Mouse (Mus musculus) neural tube, embryonic 15.5 days (tissue): Measurements from ENCODE around the gene Gm5269. TPM values are rescaled to one million over a fixed set of nuclear protein-coding genes. Genes with fewer than 3 reads are reported as not detected.

Experiments
- ATAC-seq: fragments of 200-750 bp; cut with Nextera tagmentation; 2 replicates; pipeline ENCODE4 v1.8.0; 2017; ENCODE audit warnings: mild to moderate bottlenecking, moderate TSS enrichment, moderate library complexity; ENCODE audit not compliant: low FRiP score
- H3K27ac ChIP-seq: fragments of 300-500 bp; sonication (generic); replicated peaks from 2 replicates; pipeline ENCODE4 v1.5.1; 2015; ENCODE audit warnings: mild to moderate bottlenecking, inconsistent platforms
- H3K27me3 ChIP-seq: fragments of 300-500 bp; sonication (generic); replicated peaks from 2 replicates; pipeline ENCODE4 v1.6.1; 2015; ENCODE audit warnings: inconsistent platforms
- H3K36me3 ChIP-seq: fragments of 300-500 bp; sonication (generic); 2 replicates; pipeline ENCODE4 v1.6.1; 2015; ENCODE audit warnings: inconsistent platforms
- H3K4me1 ChIP-seq: fragments of 300-500 bp; sonication (generic); 2 replicates; pipeline ENCODE4 v1.6.1; 2015; ENCODE audit warnings: inconsistent platforms
- H3K4me2 ChIP-seq: fragments of 300-500 bp; sonication (generic); 2 replicates; pipeline ENCODE4 v1.6.1; 2015; ENCODE audit warnings: inconsistent platforms, mild to moderate bottlenecking, moderate library complexity
- H3K4me3 ChIP-seq: fragments of 300-500 bp; sonication (generic); replicated peaks from 2 replicates; pipeline ENCODE4 v1.5.1; 2015; ENCODE audit warnings: mild to moderate bottlenecking, inconsistent platforms
- H3K9ac ChIP-seq: fragments of 300-500 bp; sonication (generic); replicated peaks from 2 replicates; pipeline ENCODE4 v1.6.1; 2015; ENCODE audit warnings: mild to moderate bottlenecking, inconsistent platforms
- H3K9me3 ChIP-seq: fragments of 300-500 bp; sonication (generic); replicated peaks from 2 replicates; pipeline ENCODE4 v1.6.1; 2016; ENCODE audit warnings: inconsistent platforms
- WGBS: fragments of 180-500 bp; shearing (Covaris S2); methylation state at CpG from one replicate; pipeline ENCODE4 v1.1.7; 2015; ENCODE audit warnings: mixed read lengths; 5-methylcytosine and 5-hydroxymethylcytosine counted together
- polyA plus RNA-seq: library from polyadenylated mRNA; unstranded; fragments of >200 nt; fragmentation: Nextera tagmentation; extraction: Ambion mirVana; gene quantifications from 2 replicates; pipeline ENCODE4 v1.2.1, GENCODE M21; 2015

Gm5269 gene
- polyA plus RNA-seq, 1 experiment from 2014 or later = not detected

DNA sequence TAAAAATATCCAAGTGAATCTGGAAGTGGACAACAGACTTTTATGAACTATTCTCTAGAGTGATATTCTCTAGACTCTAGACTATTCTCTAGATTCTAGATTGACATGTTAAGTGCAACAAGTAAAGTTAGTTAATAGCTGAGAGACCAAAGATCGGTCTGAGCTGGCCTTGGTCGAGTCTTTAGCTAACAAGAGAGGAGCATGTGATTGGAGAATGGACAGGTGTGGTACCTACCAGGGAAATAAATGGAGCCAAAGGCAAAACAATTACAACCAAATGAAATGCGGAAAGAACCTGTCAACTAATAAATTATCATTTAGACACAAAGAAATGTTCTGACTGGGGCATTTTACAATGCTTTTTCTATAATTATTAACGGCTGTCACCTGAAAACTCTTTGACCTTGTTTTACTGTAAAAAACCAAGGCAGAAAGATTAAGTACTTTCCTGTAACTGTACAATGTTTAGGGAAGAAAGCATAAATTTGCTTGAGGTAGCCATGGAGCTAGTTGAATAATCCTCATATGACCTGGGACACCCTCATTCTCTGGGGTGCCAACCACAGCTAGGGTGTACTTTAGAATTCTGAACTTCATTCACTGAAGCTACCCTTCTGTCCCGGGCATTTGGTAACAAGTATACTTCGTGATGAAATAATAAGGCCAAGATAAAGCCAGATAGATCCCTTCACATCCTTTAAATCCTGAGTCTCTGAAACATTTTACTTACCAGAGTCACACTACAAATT lies 13.4 kb downstream of the Gm5269 start:
- Histone ChIP-seq H3K4me1 (no peaks in the 10 kb centered on the region), H3K4me2 (no peak overlapping the region), H3K4me3 (no peak overlapping the region), H3K36me3 (no peaks in the 10 kb centered on the region), H3K27me3 (no peaks in the 10 kb centered on the region), H3K27ac (no peak overlapping the region), H3K9ac (no peak overlapping the region), H3K9me3 (no peaks in the 10 kb centered on the region)
- no peak for ATAC-seq
- WGBS = 91% methylated on average over 6 of the region's 6 CpGs

DNA sequence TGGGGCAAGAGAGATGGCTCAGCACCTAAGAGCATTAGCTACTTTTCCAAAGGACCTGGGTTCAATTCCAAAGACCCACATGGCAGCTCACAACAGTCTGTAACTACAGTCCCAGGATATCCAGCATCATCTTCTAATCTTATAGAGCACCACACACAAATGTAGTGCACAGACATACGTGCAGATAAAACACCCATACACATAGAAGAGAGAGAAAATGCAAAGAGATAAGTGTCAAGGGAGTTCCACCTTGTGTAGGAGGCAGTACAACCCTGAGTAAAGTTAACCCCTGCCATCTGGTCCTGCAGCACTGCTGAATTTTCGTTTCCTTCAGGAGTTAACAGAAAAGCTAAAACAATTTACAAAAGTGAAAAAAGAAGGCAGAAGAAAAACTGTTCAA lies 14.4 kb downstream of the Gm5269 start:
- H3K4me3 ChIP-seq = no peak overlapping the region
- H3K4me2 ChIP-seq = no peak overlapping the region
- H3K36me3 ChIP-seq = no peaks in the 10 kb centered on the region
- H3K9ac ChIP-seq = no peak overlapping the region
- H3K27ac ChIP-seq = no peak overlapping the region
- ATAC-seq = no peak
- H3K4me1 ChIP-seq = no peaks in the 10 kb centered on the region
- no peaks in the 10 kb centered on the region for H3K27me3 ChIP-seq
- 80% methylated on average over 2 of the region's 2 CpGs for WGBS
- no peaks in the 10 kb centered on the region for H3K9me3 ChIP-seq

DNA sequence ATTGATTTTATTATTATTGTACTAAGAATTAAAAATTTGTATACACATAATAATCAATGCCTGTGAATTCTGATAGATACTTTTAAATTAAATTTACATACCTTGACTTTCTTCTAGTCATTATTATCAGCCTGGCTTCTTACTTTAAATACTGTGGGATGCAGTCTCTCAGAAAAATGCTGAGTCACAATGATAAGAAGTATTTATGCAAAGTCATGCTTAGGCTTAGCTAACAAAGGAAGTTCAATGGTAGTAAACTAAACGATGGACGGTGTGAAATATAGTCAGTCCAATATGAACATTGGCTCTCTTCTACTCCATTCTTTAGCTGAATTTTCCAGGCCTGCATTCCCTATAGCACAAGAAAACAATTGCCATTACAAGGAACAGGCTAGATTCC lies 16.8 kb downstream of the Gm5269 start:
- Histone ChIP-seq H3K9ac (no peak overlapping the region), H3K9me3 (no peaks in the 10 kb centered on the region), H3K4me2 (no peak overlapping the region), H3K27ac (no peak overlapping the region), H3K27me3 (no peaks in the 10 kb centered on the region), H3K4me3 (no peak overlapping the region), H3K36me3 (no peaks in the 10 kb centered on the region), H3K4me1 (no peaks in the 10 kb centered on the region)
- ATAC-seq = no peak
- WGBS = 89% methylated on average over 2 of the region's 2 CpGs

DNA sequence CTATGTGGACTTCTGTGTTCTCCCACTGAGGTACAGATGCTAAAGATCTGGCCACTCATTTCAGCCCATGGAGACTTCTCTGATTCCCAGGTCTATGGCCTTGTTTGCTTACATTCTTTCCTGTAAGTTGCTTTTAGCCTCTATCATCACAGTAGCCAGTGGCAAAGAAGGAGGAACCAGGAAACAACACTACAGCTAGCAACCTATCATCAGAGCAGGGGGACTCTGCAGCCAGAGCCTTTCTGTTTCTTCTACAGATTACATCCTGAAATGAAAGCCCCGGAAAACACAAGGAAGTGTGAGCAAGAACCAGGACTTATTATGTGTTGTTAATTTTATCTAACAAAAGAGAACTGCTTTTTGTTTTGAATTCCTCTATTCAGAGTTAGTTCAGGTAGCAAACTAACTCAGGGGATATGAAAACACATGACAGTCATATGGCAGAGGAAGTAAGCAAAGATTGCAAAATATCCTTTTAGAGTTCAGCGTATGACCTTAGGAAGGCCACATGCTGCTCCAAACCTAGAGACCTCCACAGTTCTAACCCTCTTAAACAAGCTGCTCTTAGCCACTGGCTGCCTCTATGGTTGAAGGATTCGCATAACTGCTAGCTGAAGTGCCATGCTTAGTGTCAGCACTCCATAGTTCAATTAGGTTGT lies 21.5 kb downstream of the Gm5269 start:
- no peak overlapping the region for H3K27ac ChIP-seq
- H3K4me3 ChIP-seq = no peak overlapping the region
- ATAC-seq = no peak
- no peak overlapping the region for H3K4me2 ChIP-seq
- H3K4me1 ChIP-seq = no peaks in the 10 kb centered on the region; the same call in 1 of the 2 replicates
- no peaks in the 10 kb centered on the region for H3K36me3 ChIP-seq
- H3K9ac ChIP-seq = no peak overlapping the region
- WGBS = 88% methylated on average over 3 of the region's 3 CpGs
- no peaks in the 10 kb centered on the region for H3K9me3 ChIP-seq
- no peaks in the 10 kb centered on the region for H3K27me3 ChIP-seq

DNA sequence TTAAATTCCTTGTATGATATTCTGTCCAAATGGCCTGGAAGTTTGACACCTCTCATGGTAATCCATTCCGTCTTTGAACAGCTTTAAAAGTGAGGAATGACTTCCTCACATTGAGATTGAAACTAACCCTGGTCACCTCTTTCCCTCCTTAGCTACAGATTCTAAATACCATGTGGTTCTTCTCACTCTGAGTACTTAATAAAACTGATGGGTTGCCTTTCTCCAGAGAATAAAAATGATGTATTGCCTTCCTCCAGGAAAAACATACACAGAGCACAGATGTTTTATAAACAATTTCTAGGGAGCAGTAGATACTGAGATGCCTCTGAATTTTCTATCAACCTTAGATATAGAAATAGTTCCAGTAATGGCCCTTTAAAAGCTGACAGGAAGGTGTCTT lies 22.0 kb downstream of the Gm5269 start:
- no peak for ATAC-seq
- H3K27me3 ChIP-seq = no peaks in the 10 kb centered on the region
- H3K27ac ChIP-seq = no peak overlapping the region
- H3K4me1 ChIP-seq = no peaks in the 10 kb centered on the region; the same call in 1 of the 2 replicates
- no peak overlapping the region for H3K9ac ChIP-seq
- H3K4me3 ChIP-seq = no peak overlapping the region
- H3K9me3 ChIP-seq = no peaks in the 10 kb centered on the region; the same call in 1 of the 2 replicates
- WGBS = 76% methylated on average over 1 of the region's 1 CpGs
- no peak overlapping the region for H3K4me2 ChIP-seq
- no peaks in the 10 kb centered on the region for H3K36me3 ChIP-seq

DNA sequence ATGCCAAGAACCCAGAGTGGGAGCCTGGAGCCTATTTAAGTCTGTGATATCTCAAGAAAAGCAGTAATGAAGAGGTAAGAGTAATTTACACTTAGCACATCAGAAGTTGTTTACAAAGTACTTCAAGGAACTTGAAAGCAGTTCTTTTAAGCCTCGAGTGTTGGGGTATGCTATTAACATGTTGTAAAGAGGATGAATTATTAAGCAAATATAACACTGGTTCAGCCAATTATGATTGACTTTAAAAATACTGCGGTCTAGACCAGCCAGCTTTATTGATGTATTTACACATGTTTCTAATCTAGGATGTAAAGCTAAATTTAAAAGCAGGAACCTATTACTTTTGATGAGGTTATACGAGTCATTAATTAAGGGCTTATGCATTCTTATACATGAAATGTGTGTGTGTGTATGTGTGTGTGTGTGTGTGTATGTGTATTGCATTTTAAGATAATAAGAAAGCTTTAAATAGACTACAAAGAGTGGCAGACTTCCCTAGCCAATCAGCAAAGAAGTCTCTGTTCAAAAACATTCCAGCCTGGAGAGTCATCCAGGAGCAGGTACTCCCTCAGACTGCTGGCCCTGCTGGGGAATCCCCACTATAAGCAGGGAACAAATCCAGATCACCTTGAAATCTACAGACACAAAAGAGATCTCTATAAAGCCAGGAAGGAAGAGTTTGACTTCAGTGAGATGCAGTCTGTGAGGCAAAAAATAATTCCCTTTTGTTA lies 23.6 kb downstream of the Gm5269 start:
- ATAC-seq = no peak
- Histone ChIP-seq H3K27ac (no peak overlapping the region), H3K9me3 (no peaks in the 10 kb centered on the region; the same call in 1 of the 2 replicates), H3K9ac (no peak overlapping the region), H3K27me3 (no peaks in the 10 kb centered on the region), H3K4me1 (no peaks in the 10 kb centered on the region; the same call in 1 of the 2 replicates), H3K4me3 (no peak overlapping the region), H3K36me3 (no peaks in the 10 kb centered on the region), H3K4me2 (no peak overlapping the region)
- WGBS = 68% methylated on average over 3 of the region's 3 CpGs

DNA sequence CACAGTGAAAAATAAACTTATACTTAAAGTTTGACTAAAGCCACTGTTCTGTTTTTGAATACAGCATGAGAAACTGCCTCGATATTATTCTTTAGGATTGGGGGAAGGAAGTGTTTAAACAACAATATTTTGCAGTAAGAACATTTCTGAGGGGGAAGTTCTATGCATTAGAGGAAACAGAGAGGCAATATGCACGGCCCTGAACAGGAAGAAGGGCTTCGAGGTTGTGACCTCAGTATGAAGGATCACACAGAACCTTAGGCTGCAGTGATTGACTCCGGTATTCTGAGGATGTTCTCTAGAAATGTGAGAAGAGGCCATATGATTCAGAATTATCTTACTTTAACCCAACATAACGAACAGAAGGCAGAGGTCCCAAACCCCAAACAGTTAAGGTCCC lies 24.3 kb downstream of the Gm5269 start:
- no peak for ATAC-seq
- Histone ChIP-seq H3K4me3 (no peak overlapping the region), H3K9me3 (no peaks in the 10 kb centered on the region; the same call in 1 of the 2 replicates), H3K4me1 (no peaks in the 10 kb centered on the region; the same call in 1 of the 2 replicates), H3K27ac (no peak overlapping the region), H3K9ac (no peak overlapping the region), H3K27me3 (no peaks in the 10 kb centered on the region), H3K4me2 (no peak overlapping the region), H3K36me3 (no peaks in the 10 kb centered on the region)
- 80% methylated on average over 5 of the region's 5 CpGs for WGBS

DNA sequence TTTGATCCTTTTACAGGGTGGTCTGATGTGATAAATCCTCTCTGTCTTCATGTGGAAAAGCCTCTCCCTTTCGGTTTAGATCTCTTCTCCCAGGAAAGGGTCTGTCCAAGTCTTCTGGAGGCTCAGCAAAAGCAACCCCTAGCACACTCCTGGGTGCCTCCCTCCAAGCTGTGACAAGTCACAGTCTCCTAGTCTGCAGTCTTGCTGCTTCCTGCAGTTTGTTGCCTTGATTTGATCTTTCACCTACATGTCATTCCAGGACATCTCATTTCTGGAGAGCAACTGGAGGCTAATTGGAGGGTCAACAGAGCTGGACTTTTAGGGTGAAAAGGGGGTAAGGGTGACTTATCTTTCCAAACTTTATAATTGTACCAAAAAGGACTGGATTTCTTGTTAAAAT lies 24.8 kb downstream of the Gm5269 start:
- no peak overlapping the region for H3K4me2 ChIP-seq
- no peaks in the 10 kb centered on the region for H3K36me3 ChIP-seq
- H3K27me3 ChIP-seq = no peaks in the 10 kb centered on the region
- H3K27ac ChIP-seq = no peak overlapping the region
- no peaks in the 10 kb centered on the region; the same call in 1 of the 2 replicates for H3K4me1 ChIP-seq
- ATAC-seq = no peak
- 74% methylated on average over 1 of the region's 1 CpGs for WGBS
- H3K9ac ChIP-seq = no peak overlapping the region
- no peak overlapping the region for H3K4me3 ChIP-seq
- H3K9me3 ChIP-seq = no peaks in the 10 kb centered on the region; the same call in 1 of the 2 replicates

DNA sequence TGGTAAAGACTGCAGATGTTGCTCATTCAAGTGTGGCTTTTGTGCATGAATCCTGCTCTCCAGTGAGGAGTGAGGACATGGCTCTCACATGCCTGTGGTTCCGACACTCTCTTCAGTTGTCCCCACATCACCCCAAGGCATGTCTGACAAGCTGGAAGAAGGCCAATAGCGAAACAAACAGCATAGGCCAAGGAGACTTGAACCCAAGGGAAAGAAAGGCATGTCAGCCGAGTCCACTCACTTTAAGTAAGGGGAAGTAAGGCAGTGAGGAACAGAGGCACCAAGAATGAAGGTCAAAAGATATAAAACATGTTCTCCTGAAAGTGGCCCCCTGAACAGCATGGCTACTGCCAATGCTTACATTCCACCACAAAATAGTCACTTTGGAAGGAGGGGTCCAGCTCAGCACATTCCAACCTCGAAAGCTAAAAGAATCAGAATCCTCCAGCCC lies 25.5 kb downstream of the Gm5269 start:
- H3K4me3 ChIP-seq = no peak overlapping the region
- no peaks in the 10 kb centered on the region; the same call in 1 of the 2 replicates for H3K4me1 ChIP-seq
- no peak overlapping the region for H3K9ac ChIP-seq
- H3K4me2 ChIP-seq = no peak overlapping the region
- no peaks in the 10 kb centered on the region for H3K27me3 ChIP-seq
- ATAC-seq = no peak
- no peak overlapping the region for H3K27ac ChIP-seq
- no peaks in the 10 kb centered on the region for H3K36me3 ChIP-seq
- no peaks in the 10 kb centered on the region; the same call in 1 of the 2 replicates for H3K9me3 ChIP-seq
- WGBS = 78% methylated on average over 4 of the region's 4 CpGs

DNA sequence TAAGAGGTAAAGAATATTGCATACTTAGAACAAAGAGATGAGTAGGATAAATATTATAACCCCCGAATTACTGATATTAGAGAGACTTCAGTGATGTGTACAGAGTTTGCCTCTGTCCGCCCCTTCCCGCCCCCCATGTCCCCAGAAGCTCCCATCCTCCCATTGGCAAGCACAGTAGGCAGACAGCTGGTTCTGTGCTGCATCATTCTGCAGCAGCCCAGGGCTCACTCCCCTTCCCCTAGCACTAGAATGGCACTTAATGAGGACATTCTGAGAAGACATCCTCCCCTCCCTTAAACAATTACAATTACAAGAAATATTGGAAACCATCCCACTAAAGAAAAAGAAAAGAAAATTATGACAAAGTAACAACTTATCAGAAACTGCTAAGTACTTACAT lies 26.4 kb downstream of the Gm5269 start:
- H3K27ac ChIP-seq = no peak overlapping the region
- H3K36me3 ChIP-seq = no peaks in the 10 kb centered on the region
- no peak for ATAC-seq
- H3K9ac ChIP-seq = no peak overlapping the region
- H3K27me3 ChIP-seq = no peaks in the 10 kb centered on the region
- 93% methylated on average over 3 of the region's 3 CpGs for WGBS
- H3K4me2 ChIP-seq = no peak overlapping the region
- H3K9me3 ChIP-seq = no peaks in the 10 kb centered on the region; the same call in 1 of the 2 replicates
- no peaks in the 10 kb centered on the region; the same call in 1 of the 2 replicates for H3K4me1 ChIP-seq
- no peak overlapping the region for H3K4me3 ChIP-seq

DNA sequence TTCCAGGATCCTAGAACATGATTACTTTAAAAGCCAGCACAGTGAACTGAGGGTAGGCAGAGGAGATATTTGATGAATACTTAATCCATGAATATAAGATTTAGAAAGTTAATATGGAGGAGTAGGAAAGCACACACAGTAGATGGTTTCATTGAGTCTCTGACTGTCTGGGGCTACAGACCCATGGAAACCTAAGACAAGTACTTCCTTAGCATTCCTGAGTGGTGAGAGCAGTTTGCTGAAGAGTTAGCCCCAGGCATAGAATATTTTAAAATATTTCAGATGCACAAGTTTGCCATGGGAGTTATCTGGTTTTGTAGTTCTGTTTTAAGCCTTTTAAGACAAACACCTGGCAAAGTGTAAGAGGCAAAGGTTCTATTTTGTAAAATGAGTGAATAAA lies 28.9 kb downstream of the Gm5269 start:
- no peak overlapping the region for H3K4me3 ChIP-seq
- no peaks in the 10 kb centered on the region for H3K36me3 ChIP-seq
- H3K27me3 ChIP-seq = no peaks in the 10 kb centered on the region
- H3K4me2 ChIP-seq = no peak overlapping the region
- ATAC-seq = no peak
- H3K27ac ChIP-seq = no peak overlapping the region
- H3K9ac ChIP-seq = no peak overlapping the region
- no peaks in the 10 kb centered on the region; the same call in 1 of the 2 replicates for H3K4me1 ChIP-seq
- no peaks in the 10 kb centered on the region; the same call in 1 of the 2 replicates for H3K9me3 ChIP-seq
